Mouse (Mus musculus) lung, embryonic 14.5 days (tissue): ENCODE data around the gene Ephb2. TPM values are rescaled to one million over a fixed set of nuclear protein-coding genes. Genes with fewer than 3 reads are reported as not detected.

Experiments
- ATAC-seq: fragments of 200-750 bp; cut with Nextera tagmentation; 2 replicates; pipeline ENCODE4 v1.8.0; 2017; ENCODE audit warnings: mild to moderate bottlenecking, moderate TSS enrichment, moderate library complexity; ENCODE audit not compliant: insufficient read depth
- DNase-seq: peaks from one replicate; pipeline ENCODE4 v3.0.0-alpha.2; 2015
- H3K27ac ChIP-seq: fragments of 300-500 bp; sonication (generic); 2 replicates; pipeline ENCODE4 v1.5.1; 2014; ENCODE audit warnings: low read depth, mild to moderate bottlenecking, moderate library complexity
- H3K27me3 ChIP-seq: fragments of 300-500 bp; sonication (generic); 2 replicates; pipeline ENCODE4 v1.6.1; 2014; ENCODE audit warnings: low read length, control low read depth; ENCODE audit not compliant: insufficient read depth
- H3K36me3 ChIP-seq: fragments of 300-500 bp; sonication (generic); 2 replicates; pipeline ENCODE4 v1.6.1; 2014; ENCODE audit warnings: control low read depth; ENCODE audit not compliant: insufficient read depth
- H3K4me1 ChIP-seq: fragments of 300-500 bp; sonication (generic); 2 replicates; pipeline ENCODE4 v1.6.1; 2014; ENCODE audit warnings: antibody characterized with exemption, control low read depth; ENCODE audit not compliant: insufficient read depth
- H3K4me2 ChIP-seq: fragments of 300-500 bp; sonication (generic); 2 replicates; pipeline ENCODE4 v1.6.1; 2014; ENCODE audit warnings: mild to moderate bottlenecking
- H3K4me3 ChIP-seq: fragments of 300-500 bp; sonication (generic); 2 replicates; pipeline ENCODE4 v1.5.1; 2014; ENCODE audit warnings: low read depth, low read length
- H3K9ac ChIP-seq: fragments of 300-500 bp; sonication (generic); 2 replicates; pipeline ENCODE4 v1.6.1; 2014
- H3K9me3 ChIP-seq: fragments of 300-500 bp; sonication (generic); 2 replicates; pipeline ENCODE4 v1.6.1; 2016; ENCODE audit warnings: low read depth, low read length, control low read depth
- CTCF ChIP-seq: IDR thresholded peaks from 2 replicates; pipeline ENCODE4 v1.5.1; 2016; ENCODE audit warnings: antibody characterized with exemption, low read depth
- WGBS: fragments of 180-500 bp; shearing (Covaris S2); extraction: QIAGEN DNeasy Blood & Tissue Kit; methylation state at CpG from one replicate; pipeline ENCODE4 v1.1.7; 2014; 5-methylcytosine and 5-hydroxymethylcytosine counted together
- polyA plus RNA-seq: library from polyadenylated mRNA; unstranded; fragments of >200 nt; fragmentation: Nextera tagmentation; extraction: Ambion mirVana; gene quantifications from 2 replicates; pipeline ENCODE4 v1.2.1, GENCODE M21; 2014

Ephb2 gene
- polyA plus RNA-seq, 1 experiment from 2014 or later = 8.5 TPM

GRCm38 (mm10) chr4:136852989-136853388 lies 17.2 kb upstream of the Ephb2 start:
- ATAC-seq (no peak), DNase-seq (no peak)
- H3K27ac ChIP-seq = no peak overlapping the region
- H3K9me3 ChIP-seq = no peaks in the 10 kb centered on the region
- H3K9ac ChIP-seq = no peak overlapping the region
- no peaks in the 10 kb centered on the region for H3K4me1 ChIP-seq
- no peak overlapping the region for H3K4me3 ChIP-seq
- TF ChIP-seq CTCF = no peak
- H3K36me3 ChIP-seq = no peaks in the 10 kb centered on the region
- 57% methylated on average over 12 of the region's 12 CpGs for WGBS
- no peaks in the 10 kb centered on the region for H3K27me3 ChIP-seq
- H3K4me2 ChIP-seq = no peak overlapping the region

GRCm38 (mm10) chr4:136852119-136852518 lies 16.3 kb upstream of the Ephb2 start:
- no peaks in the 10 kb centered on the region for H3K27me3 ChIP-seq
- no peak overlapping the region for H3K4me3 ChIP-seq
- H3K4me1 ChIP-seq = no peaks in the 10 kb centered on the region
- no peak overlapping the region for H3K4me2 ChIP-seq
- DNase-seq = no peak
- no peaks in the 10 kb centered on the region for H3K9me3 ChIP-seq
- no peak overlapping the region for H3K9ac ChIP-seq
- WGBS = 36% methylated on average over 5 of the region's 5 CpGs
- TF ChIP-seq CTCF = no peak
- H3K27ac ChIP-seq = no peak overlapping the region
- no peak for ATAC-seq
- H3K36me3 ChIP-seq = no peaks in the 10 kb centered on the region

DNA sequence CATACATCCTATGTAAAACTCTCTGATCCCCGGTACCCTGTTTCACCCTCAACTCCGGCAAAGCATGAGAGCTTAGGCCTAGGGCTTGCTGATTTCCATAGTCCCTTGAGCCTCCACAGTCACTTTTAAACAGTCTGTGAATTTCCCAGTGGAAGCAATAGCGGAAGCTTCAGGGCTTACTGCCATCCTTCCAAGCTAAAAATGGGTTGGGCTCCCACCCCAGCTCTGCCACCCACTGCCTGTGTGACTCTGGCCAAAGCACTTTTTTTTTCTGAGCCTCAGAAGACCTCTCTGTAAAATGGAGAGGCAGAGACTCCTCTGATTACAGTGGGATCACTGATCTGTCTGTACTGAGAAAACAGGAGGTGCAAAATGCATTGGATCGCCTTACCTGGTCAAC lies 12.8 kb upstream of the Ephb2 start:
- Histone ChIP-seq H3K4me3 (no peak overlapping the region), H3K9me3 (no peaks in the 10 kb centered on the region)
- WGBS = 66% methylated on average over 4 of the region's 4 CpGs

GRCm38 (mm10) chr4:136847166-136847565 lies 11.4 kb upstream of the Ephb2 start:
- Histone ChIP-seq H3K36me3 (no peaks in the 10 kb centered on the region), H3K9ac (no peak overlapping the region), H3K27ac (no peak overlapping the region), H3K4me1 (no peaks in the 10 kb centered on the region), H3K4me2 (no peak overlapping the region), H3K9me3 (no peaks in the 10 kb centered on the region), H3K27me3 (no peaks in the 10 kb centered on the region), H3K4me3 (no peak overlapping the region)
- 69% methylated on average over 6 of the region's 6 CpGs for WGBS
- ATAC-seq (no peak), DNase-seq (no peak)
- TF ChIP-seq CTCF = no peak

More for the DNA sequence above, 12.8 kb upstream of the Ephb2 start:
- Histone ChIP-seq H3K27me3 (no peaks in the 10 kb centered on the region), H3K4me1 (no peaks in the 10 kb centered on the region), H3K4me2 (no peak overlapping the region), H3K9ac (no peak overlapping the region), H3K27ac (no peak overlapping the region), H3K36me3 (no peaks in the 10 kb centered on the region)
- DNase-seq = no peak
- ATAC-seq = no peak
- no peak for TF ChIP-seq CTCF

DNA sequence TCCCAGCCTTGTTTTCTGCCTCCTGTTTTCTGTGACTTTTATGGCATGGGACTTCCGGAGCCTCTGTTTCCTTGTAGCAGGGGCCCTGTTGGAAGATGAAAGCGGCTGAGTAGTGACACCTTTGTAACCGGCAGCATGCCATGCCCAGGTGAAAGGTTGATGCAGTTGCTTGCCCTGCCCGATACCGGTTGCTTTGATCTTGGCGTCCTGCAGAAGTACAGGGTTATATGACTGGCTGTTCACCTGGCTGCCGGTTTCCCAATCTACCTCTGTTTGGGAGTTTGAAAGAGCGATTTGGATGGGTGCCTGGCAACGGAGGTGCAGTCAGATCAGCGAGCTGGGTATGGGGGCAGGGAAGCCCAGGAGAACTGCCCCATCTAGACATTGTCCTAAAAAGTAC lies 7.0 kb upstream of the Ephb2 start:
- WGBS = 60% methylated on average over 10 of the region's 10 CpGs
- ATAC-seq = no peak
- H3K27ac ChIP-seq = no peak overlapping the region
- H3K36me3 ChIP-seq = no peaks in the 10 kb centered on the region
- no peaks in the 10 kb centered on the region for H3K9me3 ChIP-seq
- no peak overlapping the region for H3K4me2 ChIP-seq
- no peak overlapping the region for H3K4me3 ChIP-seq
- no peaks in the 10 kb centered on the region for H3K4me1 ChIP-seq
- H3K27me3 ChIP-seq = peaks cover 21% of the 10 kb centered on the region; the same call in 1 of the 2 replicates
- DNase-seq = no peak
- H3K9ac ChIP-seq = no peak overlapping the region
- no peak for TF ChIP-seq CTCF

GRCm38 (mm10) chr4:136842033-136842432 lies 6.2 kb upstream of the Ephb2 start:
- Histone ChIP-seq H3K4me3 (no peak overlapping the region), H3K27me3 (peaks cover 24% of the 10 kb centered on the region), H3K36me3 (no peaks in the 10 kb centered on the region), H3K4me1 (no peaks in the 10 kb centered on the region), H3K27ac (no peak overlapping the region), H3K9ac (no peak overlapping the region), H3K9me3 (no peaks in the 10 kb centered on the region), H3K4me2 (no peak overlapping the region)
- ATAC-seq (no peak), DNase-seq (no peak)
- WGBS = 56% methylated on average over 4 of the region's 4 CpGs
- TF ChIP-seq CTCF = no peak

DNA sequence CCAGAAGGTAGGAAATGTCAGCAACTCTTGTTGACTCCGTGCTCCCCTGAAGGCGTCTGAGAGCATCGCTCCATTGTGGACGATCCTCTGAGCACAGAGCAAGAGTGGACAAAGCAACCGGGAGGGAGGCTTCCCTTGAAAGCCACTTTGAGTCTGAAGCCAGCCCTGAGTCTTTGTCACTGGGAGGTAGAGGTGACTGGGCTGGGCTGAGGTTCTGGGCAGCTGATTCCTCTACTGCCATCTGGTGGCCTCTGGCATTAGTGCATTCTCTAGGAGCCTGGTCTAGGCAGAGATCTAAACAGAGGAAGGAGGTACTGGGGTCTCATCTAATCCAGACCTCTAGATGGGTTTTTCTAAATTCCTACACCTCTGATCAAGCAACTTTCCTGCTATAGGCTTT lies 5.3 kb upstream of the Ephb2 start:
- peak; percentile 94 for TF ChIP-seq CTCF
- Histone ChIP-seq H3K27ac (no peak overlapping the region), H3K36me3 (no peaks in the 10 kb centered on the region), H3K4me1 (0 out of 2 replicates have a peak, but pooled peaks cover 3% of the 10 kb centered on the region), H3K9me3 (no peaks in the 10 kb centered on the region), H3K4me2 (no peak overlapping the region), H3K27me3 (peaks cover 25% of the 10 kb centered on the region), H3K4me3 (no peak overlapping the region), H3K9ac (no peak overlapping the region)
- peak; percentile 48; the same call in 1 of the 2 replicates for ATAC-seq
- WGBS = 7% methylated on average over 5 of the region's 5 CpGs
- DNase-seq = peak; percentile 93

DNA sequence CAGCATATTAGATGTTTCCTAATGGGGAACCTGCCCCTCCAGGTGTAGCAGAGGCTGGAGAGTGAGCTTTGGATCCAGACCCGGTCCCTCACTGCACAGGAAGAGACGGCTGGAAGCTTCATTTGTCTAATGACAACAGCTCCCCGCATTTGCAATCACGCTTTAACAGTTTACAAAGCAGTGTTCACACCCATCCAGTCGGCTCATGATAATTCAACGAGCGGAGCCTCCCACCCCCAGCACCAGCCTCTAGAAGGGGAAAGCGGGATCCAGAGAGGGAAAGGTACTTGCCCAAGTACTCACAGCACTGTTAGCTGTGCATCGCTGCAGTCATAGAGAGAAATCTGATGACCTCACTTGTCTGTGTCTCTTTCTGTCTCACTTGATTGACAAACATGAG lies 2.7 kb upstream of the Ephb2 start:
- 44% methylated on average over 9 of the region's 9 CpGs for WGBS
- H3K4me2 ChIP-seq = no peak overlapping the region
- peaks cover 16% of the 10 kb centered on the region for H3K4me1 ChIP-seq
- no peaks in the 10 kb centered on the region for H3K9me3 ChIP-seq
- no peak overlapping the region for H3K4me3 ChIP-seq
- peaks cover 32% of the 10 kb centered on the region for H3K27me3 ChIP-seq
- ATAC-seq (no peak), DNase-seq (no peak)
- no peaks in the 10 kb centered on the region for H3K36me3 ChIP-seq
- no peak overlapping the region for H3K9ac ChIP-seq
- H3K27ac ChIP-seq = no peak overlapping the region
- TF ChIP-seq CTCF = no peak
